Mouse (Mus musculus): ENCODE measurements around the gene Wars2.

Gene Wars2

DNA sequence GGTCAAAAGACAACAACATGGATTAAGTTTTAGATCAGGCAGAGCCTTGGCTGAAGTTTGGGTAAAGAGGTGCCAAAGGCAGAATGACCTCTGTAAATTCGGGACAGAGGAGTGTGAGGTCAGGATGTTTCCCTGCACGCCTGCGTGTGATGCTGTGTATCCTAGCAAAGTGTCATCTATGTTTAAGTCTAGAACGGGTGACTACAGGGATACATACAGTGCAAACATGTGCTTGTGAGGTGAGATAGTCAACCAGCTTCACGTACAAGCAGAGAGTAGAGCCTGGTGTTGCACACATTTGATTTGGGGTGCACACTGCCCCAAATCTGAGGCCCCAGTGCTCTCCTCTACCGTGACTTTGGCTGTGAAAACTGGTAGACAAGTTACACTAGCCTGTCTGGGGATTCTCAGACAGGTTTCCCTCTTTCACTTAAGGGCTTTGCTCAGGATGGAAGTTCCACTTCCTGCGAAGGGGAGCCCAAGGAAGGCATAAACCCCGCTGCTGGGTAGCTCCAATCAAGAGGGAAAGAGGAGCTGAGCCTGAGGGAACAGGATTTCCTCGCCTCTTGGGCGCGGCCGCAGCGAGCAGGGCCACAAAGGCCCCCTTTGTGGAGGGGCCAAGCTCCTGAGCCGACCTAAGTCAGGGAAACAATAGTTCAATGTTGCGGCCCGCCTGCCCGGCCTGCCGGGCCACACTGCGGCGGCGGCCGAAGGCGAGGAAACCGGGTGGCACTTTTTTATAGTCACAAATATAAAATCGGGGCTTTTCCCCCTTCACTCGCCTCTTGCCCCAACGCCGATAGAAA is 107.3 kb downstream of the Wars2 start:
- DNase-seq (ENCODE audit: low spot score) = no peak

DNA sequence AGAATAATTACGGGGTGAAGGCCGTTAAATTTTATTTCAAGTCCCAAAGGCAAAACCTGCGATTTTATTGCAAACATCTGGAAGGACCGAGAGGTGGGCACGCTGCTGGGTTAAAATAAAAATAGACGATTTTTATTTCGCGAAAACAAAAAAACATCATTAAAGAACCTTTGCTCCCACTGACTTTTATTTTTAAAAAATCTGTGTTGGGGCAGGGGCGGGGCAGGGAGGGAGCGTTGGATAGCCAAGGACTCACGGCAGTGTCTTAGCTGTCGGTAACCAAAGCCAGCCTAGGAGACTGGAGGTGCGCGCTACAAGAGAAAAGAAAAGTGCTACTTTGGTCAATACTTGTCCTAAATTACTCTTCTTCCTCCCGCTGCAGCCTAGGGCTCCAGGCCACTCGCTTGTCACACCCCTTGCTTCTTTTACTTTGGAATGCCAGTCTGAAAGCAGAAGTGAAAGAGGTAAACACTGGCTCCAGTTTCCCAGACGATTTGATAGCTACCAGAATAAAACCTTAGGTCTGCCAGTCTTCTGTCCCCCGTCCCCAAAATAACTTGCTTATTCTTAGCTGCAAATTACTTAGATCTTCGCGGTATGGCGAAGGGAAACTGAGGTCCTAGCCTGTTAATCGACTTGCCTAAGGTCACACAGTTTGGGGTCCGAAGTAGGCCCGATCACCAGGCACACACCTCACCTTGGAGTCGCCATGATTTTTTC is 108.1 kb downstream of the Wars2 start:
- DNase-seq (ENCODE audit: low spot score) = no peak

DNA sequence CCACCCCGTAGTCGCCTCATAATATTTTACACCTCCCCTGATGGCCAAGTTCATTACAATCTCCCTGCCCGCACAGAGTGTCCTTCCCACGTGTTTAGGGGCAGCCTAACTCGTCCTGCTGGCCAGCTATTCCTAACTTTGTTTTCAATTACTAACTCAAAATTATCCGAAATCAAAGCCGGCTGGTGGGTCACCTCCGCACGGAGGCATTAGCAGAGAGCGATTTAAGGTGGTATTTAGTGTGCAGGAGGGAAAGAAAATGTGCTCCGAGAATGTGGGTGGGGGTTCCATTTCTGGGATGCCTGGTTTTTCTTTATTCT is 108.6 kb downstream of the Wars2 start:
- no peak for DNase-seq (ENCODE audit: low spot score)

DNA sequence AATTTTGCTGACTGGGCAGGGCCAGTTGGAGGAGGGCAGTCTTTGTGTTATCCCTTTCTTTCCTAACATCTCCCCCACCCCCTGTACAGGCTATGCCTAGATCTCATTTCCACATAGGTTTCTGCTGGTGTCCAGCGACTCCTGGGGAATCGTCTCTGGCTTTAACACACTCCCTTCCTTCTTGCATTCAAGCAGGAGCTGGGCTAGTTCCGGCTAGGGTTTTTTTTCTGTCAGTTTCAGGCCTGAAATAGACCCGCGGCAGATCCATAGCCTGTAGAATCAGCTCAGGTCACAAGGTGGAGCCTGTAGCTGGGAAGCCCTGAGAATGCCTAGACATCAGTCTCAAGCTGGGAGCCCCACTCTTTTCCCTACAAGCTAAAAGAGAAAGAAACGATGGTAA is 109.0 kb downstream of the Wars2 start:
- no peak for DNase-seq (ENCODE audit: low spot score)

DNA sequence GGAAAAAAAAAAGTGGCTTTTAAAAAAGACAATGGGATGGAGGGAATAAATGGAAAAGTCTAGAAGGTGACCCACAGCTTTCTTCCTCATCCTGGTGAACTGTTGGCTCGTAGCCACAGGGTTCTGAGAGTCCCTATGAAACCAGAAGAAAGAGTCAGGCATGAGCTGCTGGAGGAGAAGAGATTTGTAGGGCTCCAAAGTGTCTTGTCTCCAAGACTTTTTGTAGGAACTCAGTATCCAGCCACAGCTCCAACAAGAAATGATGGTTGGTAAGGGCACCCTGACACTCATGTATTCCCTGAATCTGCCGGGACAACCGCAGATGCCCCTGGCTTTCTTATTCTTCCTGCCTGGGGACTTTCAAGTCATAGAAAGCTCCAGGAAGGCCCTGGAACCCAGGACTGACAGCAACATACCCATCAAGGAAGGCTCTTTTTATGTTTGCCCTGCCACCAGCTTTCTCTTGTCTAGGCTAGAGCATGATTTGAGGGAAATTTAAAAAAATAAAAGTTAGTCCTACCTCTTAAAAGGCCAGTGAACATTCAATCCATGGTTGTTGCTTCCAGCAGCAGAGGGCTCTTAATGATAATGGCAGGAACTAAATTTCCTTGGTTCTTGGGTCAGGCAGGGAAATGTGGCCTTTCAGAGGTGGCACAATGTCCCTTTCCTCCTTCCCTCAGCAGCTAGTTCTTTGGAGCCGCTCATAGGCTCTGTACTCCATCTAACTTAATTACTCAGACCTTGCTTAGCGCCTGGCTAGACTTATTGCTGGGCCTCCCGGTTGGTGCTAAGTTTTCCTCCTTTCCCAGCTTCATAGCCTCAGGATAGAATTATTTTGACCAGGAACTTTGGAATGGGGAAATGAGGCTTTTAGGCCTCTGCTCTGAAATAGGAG is 110.7 kb downstream of the Wars2 start:
- no peak for DNase-seq (ENCODE audit: low spot score)

DNA sequence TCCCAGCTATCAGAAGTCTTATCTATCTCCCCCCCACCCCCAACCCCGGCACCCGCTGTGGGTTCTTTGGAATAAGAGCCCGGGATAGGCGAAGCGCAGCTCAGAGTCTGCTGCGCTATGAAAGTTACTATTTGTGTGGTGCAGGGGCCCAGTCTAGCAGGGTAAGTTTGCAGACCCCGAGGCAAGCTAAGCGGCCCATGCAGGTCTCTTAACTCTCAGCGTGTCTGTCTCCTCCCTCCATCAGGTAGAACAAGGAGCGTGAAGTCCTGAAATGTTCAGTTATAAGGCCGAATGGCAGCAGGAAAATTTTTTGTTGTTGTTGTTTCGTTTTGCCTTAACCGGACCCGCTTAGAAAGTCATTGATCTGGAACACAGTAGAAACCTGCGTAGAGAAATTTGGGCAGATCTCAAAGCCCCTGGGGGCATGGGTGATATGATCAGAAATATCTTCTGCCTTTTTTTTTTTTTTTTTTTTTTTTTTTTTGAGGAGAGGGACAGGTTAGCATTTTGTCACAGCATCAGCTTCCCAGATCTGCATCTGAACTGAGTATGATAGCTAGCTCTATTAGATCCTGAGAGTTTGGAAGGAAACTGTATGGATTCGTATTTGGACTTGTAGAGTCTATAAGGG is 111.7 kb downstream of the Wars2 start:
- DNase-seq (ENCODE audit: low spot score) = no peak

DNA sequence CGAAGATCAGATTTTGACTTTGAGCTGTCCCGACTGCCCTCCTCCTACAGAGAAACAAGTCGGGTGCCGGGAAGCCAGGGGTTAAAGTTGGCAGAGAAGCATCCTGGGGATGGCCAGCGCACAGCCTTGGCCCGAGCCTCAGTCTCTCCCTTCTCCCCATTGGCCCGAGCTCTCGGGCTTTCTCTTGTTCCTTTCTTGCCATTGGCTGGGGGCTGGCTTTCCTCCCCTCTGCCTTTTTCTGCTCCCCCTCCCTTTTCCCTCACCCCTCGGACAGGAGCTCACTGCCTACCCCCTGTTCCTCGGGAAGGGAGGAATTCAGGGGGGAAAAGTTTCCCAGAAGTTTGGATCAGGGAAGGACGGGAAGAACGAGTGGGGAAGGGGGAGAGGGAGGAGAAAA is 112.2 kb downstream of the Wars2 start:
- no peak for DNase-seq (ENCODE audit: low spot score)

DNA sequence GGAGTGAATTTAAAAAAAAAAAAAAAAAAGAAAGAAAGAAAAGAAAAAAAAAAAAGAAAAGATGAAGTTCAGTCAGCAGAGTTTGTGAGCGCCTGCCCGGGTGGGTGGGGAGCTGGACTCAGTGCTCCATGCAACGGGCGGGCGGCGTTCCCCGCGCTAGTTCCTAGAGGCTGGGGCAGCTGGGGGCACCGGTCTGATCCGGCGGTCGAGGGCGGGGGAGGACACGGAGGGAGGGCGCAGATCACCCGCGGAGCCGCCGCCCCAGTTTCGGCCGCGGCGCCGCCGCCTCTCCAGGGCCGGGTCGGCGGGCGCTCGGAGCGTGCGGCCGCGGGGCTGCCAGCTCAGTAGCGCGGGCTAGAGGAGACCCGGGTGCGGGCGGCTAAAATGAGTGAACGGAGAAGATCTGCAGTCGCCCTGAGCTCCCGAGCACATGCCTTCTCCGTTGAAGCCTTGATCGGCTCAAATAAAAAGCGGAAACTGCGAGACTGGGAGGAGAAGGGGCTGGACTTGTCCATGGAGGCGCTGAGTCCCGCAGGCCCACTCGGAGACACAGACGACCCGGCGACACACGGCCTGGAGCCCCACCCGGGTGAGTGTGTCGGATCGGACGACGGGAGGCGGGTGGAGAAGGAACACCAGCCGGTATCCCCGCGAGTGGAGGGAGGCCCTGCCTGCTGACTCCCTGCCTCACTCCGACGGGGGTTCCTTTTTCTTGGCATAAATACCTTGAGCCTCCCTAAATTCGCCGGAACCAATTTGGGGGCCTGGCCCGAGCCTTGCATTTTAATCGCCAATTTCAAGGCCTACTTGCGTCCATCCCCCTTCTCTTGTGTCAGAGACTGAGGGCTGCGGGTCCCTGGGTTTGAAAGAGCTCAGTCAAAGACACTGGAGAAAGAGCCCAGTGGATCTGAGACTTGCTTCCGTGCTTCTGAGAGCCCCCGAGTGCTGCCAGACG is 112.9 kb downstream of the Wars2 start:
- peak; percentile 58 for DNase-seq (ENCODE audit: low spot score)

DNA sequence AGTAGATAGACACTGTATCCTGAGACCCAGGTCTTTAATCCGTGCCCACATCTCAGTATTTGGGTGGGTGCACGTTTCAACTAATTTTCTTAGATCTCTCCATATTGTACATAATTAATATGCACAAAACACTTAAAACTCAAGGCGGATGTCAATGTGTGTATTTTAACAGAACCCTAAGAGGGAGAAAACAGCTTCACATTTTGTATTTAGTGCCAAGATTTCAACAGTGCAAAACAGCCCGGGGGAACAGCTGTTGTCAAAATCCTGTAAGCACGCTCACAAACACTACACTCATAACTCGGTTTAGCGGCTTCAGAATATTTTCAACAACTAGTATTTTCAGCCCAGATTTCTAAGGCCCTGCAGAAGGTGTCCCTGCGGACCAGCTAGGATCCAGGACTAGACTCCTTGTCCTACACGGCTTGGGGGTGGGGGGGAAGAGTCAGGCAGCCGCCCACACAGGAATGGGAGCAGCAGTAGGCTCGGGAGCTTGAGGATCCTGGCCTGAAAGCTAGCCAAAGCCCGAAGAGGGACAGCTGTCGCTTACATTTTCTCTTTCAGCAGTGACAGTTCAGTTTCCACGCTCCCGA is 113.8 kb downstream of the Wars2 start:
- DNase-seq (ENCODE audit: low spot score) = no peak

DNA sequence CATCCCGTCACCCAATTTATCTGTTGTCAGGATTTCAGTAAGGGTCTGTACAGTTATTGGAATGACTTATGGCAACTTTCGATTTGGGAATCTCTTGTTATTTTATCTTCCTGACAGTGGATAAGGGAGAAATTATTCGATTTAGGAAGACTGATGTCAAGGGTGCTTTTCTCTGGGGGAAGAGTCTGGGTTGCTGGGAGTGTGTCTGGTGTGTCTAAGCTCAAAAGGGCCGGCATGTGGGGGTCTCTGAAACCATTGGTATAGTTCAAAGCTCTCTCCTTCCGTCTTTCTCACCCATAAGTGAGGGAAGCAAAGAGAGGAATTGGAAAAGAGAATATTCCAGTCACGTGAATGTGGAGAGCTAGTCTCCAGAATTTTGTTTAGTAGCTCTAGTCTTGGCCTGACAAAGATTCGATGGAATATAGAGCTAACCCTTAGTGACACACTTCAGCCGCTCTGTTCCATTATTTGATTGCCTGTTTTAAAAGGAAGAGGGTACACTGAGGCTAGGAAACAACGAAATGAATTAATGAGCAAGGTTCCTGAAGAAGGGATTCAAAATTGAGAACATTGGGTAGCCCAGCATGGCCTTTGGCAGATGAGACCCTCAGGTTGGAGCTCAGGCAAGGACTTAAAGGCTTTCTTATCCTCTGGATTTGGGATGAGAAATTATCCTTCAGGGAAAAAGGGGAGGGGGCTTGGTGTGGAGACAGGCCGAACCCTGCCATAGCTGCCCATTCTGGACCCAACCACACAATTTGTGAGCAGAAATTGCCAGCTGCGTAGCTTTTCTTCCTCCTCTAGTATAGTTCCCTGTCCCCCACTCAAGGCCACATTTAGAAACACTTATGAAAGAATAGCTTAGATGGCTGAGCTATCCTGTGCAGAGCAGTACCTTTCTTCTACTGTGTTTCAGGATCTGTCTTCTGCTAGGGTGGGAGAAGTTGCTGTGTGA is 114.8 kb downstream of the Wars2 start:
- DNase-seq (ENCODE audit: low spot score) = no peak

DNA sequence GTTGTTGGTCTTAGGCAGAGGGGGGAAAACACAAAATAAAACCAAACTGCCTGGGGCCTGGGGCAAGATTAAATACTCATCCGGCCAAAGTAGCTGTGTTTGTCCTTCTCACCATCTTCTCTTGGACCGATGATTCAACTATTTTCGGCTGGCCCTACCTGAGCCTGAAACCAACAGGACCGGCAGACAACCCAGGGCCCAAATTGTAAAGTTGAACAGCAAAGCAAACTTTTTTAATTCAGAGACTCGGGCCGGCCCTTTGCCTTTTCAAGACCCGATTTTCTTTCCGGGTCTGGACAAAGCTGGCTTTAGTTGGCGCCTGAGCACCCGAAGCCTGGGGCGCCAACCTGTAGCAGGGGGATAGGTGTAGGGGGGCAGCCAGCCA is 115.5 kb downstream of the Wars2 start:
- DNase-seq (ENCODE audit: low spot score) = no peak

DNA sequence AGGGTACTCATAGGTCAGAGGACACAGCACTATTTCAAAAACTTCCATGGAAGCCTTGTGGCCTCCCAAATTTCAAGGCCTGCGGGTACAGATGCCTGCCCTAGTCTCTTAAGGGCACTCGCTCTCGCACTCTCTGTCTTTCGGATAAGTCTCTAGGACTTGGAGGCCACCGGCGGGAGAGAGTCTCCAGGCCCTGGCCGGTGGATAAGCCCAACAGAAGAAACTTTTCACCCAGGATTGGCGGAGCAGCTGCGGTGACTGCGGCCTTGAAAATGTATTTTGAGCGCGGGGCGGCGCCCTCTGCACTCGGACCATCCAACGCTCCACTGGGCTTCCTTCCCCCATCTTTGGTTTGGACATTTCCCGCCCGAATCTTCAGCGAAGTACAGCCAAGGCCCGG is 115.9 kb downstream of the Wars2 start:
- no peak for DNase-seq (ENCODE audit: low spot score)

DNA sequence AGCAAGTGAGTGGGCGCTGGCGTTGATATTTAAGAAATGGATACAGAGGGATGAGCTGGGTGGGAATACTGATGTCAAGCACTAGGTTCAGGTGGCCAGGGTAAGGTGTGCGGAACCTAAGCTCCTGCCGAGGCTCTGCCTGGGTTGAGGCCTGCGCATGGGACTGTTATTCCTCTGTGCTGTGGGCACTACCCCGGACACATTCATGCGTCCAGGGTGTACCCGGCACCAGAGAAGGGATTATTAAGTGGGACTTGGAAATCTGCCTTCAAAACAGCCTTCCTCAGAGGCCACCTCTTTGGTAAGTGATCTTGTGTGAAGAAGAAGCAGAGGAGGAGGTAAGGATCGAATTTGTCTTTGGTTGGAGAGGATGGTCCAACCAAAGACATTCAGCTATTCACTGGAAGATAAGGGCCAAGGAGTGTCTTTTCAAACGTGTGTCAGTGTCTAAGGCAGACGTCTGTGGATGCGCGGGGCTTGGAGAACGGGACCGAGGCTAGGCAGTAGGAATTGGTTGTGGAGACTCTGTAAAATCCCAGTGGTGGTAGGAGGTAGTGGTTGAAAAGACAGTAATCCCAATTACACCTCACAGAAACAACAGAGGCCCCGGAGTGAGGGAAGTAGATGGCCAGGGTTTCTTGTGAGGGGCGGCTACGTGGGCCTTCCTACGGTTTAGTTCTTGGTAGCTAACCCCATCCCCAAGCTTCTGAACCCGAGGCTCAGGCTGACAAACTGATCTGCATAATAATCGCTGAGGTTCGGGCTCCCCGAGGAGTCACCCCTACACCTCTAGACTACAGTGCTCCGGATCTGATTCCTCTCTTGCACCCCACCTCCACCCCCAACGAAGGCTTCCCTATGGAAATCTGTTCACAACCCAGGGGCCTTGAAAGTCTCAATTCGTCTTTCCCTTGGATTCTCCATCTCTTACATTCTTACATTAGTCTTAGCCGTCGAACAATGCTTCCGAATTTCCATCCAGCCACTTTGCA is 117.0 kb downstream of the Wars2 start:
- no peak for DNase-seq (ENCODE audit: low spot score)

DNA sequence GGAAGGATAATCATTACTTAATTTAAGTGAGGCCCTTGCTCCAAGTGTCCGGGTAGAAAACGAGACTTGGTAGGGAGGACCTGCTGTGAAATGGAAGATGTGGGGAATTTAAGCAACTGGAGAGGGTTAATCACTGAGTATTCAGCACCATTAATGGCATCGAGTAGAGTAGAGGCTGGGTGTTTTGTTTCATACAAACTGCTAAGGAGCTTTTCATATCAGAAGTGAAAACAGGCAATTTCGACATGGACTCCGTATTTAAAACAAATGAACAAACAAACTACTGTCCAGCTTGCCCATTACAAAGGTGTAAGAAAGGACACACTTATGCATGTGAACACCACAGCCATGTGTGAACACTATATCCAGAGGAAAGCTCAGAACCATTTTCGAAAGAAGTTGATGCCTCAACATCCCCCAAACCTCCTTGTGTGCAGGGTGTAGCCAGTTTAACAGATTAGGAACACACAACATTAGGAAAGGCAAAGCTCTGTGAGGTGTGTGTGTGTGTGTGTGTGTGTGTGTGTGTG is 118.9 kb downstream of the Wars2 start:
- DNase-seq (ENCODE audit: low spot score) = no peak

DNA sequence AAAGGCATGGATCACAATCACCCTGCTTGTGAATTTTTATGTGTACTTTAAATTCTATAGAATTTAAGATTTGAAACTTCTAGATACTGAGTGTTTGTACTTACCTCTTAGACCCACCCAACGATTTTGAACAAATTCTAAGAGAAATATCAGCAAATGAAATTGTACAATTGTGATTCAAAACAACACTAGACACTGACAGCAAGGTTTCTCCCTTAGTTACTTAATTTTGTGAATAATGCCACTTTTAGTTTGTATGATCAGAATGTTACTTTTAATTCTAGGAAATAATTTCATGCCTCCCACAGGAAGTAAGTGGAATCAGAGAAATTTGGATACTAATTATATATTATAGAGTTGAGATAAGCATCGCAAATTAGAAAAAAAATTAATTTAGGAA is 119.5 kb downstream of the Wars2 start:
- DNase-seq (ENCODE audit: low spot score) = no peak

DNA sequence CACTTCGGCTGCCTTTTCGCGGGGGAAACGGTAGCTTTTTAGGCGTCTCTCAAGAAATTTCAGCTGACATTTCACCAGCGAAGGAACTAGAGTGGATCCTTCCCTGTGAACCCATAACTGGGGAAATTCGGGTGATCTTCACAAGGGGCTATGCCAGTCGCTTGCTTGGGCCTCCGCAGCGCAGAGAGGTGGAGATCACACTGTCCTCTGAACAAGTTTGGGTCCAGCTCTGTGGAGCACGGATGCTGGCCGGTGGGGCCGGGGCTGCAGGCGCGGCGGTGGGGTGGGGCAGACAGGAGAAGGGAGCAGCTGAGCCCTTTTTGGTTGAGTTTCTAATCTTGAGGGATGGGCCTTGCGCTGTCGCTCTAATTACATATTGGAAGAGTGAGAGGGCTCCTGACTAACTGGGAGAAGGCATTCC is 120.5 kb downstream of the Wars2 start:
- no peak for DNase-seq (ENCODE audit: low spot score)

DNA sequence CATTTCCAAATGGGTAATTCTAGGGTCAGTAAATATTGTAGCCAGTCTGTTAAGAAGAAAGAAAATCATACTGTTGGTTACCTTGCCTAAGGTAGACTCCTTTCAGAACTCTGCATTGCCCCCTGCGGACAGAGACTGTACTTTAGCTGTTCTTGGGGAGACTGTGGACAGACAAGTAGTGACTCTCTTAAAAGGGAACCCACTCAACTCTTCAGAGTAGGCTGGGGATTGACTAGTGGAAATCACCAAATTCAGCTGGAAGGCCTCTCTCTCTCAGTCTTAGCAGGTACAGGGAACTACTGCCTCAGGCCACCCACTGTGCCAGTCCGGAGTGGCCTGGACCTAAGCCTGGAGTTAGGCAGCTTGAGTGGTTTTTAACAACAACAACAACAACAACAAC is 121.1 kb downstream of the Wars2 start:
- no peak for DNase-seq (ENCODE audit: low spot score)

DNA sequence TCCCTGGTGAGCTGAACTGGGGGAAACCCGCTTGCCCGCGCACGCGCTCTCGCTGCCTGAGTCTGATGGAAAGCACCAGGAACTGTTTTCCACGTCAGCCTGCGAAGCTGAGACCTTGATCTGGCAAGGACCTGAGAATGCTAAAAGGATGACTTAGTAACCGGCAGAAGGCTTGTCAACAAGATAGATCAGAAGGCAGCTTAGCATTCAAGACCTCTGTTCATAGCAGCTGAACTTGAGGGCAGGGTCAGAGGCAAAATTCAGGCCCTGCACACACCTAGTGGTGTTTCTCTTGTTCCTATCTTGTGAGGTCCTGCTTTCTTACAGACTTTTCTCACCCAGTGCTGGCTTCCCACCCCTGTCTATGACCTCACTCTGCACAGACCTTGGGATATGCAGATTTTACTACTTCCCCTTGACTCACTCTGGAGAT is 122.6 kb downstream of the Wars2 start:
- DNase-seq (ENCODE audit: low spot score) = no peak
